Mouse (Mus musculus): ENCODE results near the gene Ppm1a. TPM values are rescaled to one million over a fixed set of nuclear protein-coding genes. Genes with fewer than 3 reads are reported as not detected.

The Ppm1a gene
- polyA plus RNA-seq, 1 experiment from 2014 or later: 51.2 TPM

DNA sequence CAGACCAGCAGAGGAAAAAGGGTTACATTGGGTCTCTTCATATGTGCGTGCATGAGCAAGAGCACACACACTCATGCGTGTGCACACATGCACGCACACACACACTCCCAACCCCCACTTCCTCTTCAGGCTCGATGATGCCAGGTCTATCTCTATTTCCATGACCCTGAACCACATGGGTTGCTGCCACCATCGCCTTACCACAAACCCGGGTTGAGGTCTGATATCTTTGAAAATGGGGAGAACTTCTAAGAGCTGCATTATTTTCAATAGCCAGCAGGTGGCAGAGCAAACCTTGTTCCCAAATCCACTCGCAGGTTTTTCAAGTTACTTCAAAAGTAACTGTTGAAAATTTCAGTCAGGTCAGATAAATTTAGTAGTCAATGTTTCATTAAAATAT lies 90.5 kb downstream of the Ppm1a start:
- ATAC-seq (ENCODE audit: low FRiP score, low TSS enrichment): no peak
- Histone ChIP-seq H3K4me3 (ENCODE audit: low read depth, low read length) (no peak overlapping the region), H3K36me3 (ENCODE audit: control insufficient read depth, insufficient read depth, low read length) (no peaks in the 10 kb centered on the region), H3K27ac (replicated peaks) (no peak overlapping the region), H3K27me3 (ENCODE audit: control insufficient read depth, insufficient read depth, low read length) (no peaks in the 10 kb centered on the region; the same call in 1 of the 2 replicates), H3K4me2 (replicated peaks; ENCODE audit: low read depth) (no peak overlapping the region), H3K9ac (ENCODE audit: low read length) (no peak overlapping the region), H3K4me1 (replicated peaks; ENCODE audit: control insufficient read depth, insufficient read depth) (no peaks in the 10 kb centered on the region), H3K9me3 (ENCODE audit: control insufficient read depth, low read length) (no peaks in the 10 kb centered on the region)
- TF ChIP-seq CTCF (IDR thresholded peaks at IDR 0.05; ENCODE audit: low read depth): peak; percentile 82
- TF ChIP-seq EP300 (optimal IDR thresholded peaks at IDR 0.05): no peak
- DNase-seq (ENCODE audit: low spot score): no peak
- 30% methylated on average over 7 of the region's 7 CpGs for WGBS

Other genes starting within 250 kb of the Ppm1a start
- gene Pcnx4, start 221.1 kb upstream of the Ppm1a start, polyA plus RNA-seq (2015; fragmentation: Nextera tagmentation; extraction: Ambion mirVana): 4.8 and 4.9 TPM in 2 replicates
- not detected in 2 replicates for gene Gm4756, start 107.8 kb upstream of the Ppm1a start, polyA plus RNA-seq (2015; fragmentation: Nextera tagmentation; extraction: Ambion mirVana)
- 54.1 and 55.9 TPM in 2 replicates for gene Dhrs7, start 92.5 kb upstream of the Ppm1a start, polyA plus RNA-seq (2015; fragmentation: Nextera tagmentation; extraction: Ambion mirVana)
- gene Six6, start 182.4 kb downstream of the Ppm1a start, polyA plus RNA-seq (2015; fragmentation: Nextera tagmentation; extraction: Ambion mirVana): not detected in 2 replicates
- gene 4930447C04Rik, start 183.3 kb downstream of the Ppm1a start, polyA plus RNA-seq (2015; fragmentation: Nextera tagmentation; extraction: Ambion mirVana): 0.57 and 0.67 TPM in 2 replicates

Data from stomach, postnatal 0 days (tissue).